In genomic region chr14:60741490-60741981, GRCm38 (mm10) we compare ENCODE assay signal across 8 mouse cellular contexts. TPM values are rescaled to one million over a fixed set of nuclear protein-coding genes. Genes with fewer than 3 reads are reported as not detected.
DNase-seq lines count a peak whose midpoint lies in the region; ATAC-seq and TF ChIP-seq lines count a peak whose summit lies in the region.

No protein-coding gene starts in this region.

- no peak overlapping the region; the same call in 1 of the 2 replicates for H3K9ac ChIP-seq in lung, embryonic 14.5 days
- no peak overlapping the region for H3K9ac ChIP-seq in stomach, embryonic 14.5 days (replicated peaks; ENCODE audit: low read depth, low read length)

- no peaks in the 10 kb centered on the region for H3K27me3 ChIP-seq in lung, embryonic 14.5 days (ENCODE audit: insufficient read depth, low read length)
- H3K27me3 ChIP-seq in stomach, embryonic 14.5 days (ENCODE audit: control insufficient read depth, insufficient read depth, low read length), result no peaks in the 10 kb centered on the region

- peak; percentile 35; the same call in 1 of the 2 replicates for ATAC-seq in lung, embryonic 14.5 days (ENCODE audit: insufficient read depth)
- ATAC-seq in stomach, embryonic 14.5 days (ENCODE audit: insufficient number of reproducible peaks, insufficient read depth, low FRiP score, low read depth), result peak; percentile 24; the same call in 1 of the 2 replicates

- TF ChIP-seq CTCF in lung, embryonic 14.5 days (IDR thresholded peaks at IDR 0.05; ENCODE audit: low read depth), result no peak

- 43% methylated on average over 6 of the region's 6 CpGs for WGBS in lung, embryonic 14.5 days
- WGBS in stomach, embryonic 14.5 days, result 47% methylated on average over 6 of the region's 6 CpGs

- H3K4me2 ChIP-seq in lung, embryonic 14.5 days, result no peak overlapping the region
- H3K4me2 ChIP-seq in stomach, embryonic 14.5 days (replicated peaks; ENCODE audit: low read depth, low read length), result no peak overlapping the region

- peaks cover 20% of the 10 kb centered on the region; the same call in 1 of the 2 replicates for H3K4me1 ChIP-seq in lung, embryonic 14.5 days (ENCODE audit: insufficient read depth)
- peaks cover 32% of the 10 kb centered on the region for H3K4me1 ChIP-seq in brown adipose tissue, adult 24 weeks (ENCODE audit: control insufficient read depth, insufficient read depth, insufficient read length, low read length)
- H3K4me1 ChIP-seq in stomach, embryonic 14.5 days (ENCODE audit: control insufficient read depth, insufficient read depth, low read length), result peaks cover 36% of the 10 kb centered on the region

- H3K9me3 ChIP-seq in lung, embryonic 14.5 days (ENCODE audit: low read depth, low read length), result no peaks in the 10 kb centered on the region
- no peaks in the 10 kb centered on the region for H3K9me3 ChIP-seq in stomach, embryonic 14.5 days (ENCODE audit: control insufficient read depth, low read depth, low read length)

- H3K4me3 ChIP-seq in lung, embryonic 14.5 days (ENCODE audit: low read depth, low read length), result no peak overlapping the region
- no peak overlapping the region for H3K4me3 ChIP-seq in brown adipose tissue, adult 24 weeks (ENCODE audit: insufficient read depth, low read depth, low read length)
- H3K4me3 ChIP-seq in stomach, embryonic 14.5 days (ENCODE audit: low read depth, low read length), result no peak overlapping the region

- peak overlapping the region; percentile 80; the same call in 1 of the 2 replicates for H3K27ac ChIP-seq in lung, embryonic 14.5 days (ENCODE audit: low read depth)
- peak overlapping the region; percentile 74 for H3K27ac ChIP-seq in brown adipose tissue, adult 24 weeks (replicated peaks; ENCODE audit: low read depth, low read length)
- H3K27ac ChIP-seq in stomach, embryonic 14.5 days (ENCODE audit: low read length), result peak overlapping the region; percentile 39; the same call in 1 of the 2 replicates

- H3K36me3 ChIP-seq in lung, embryonic 14.5 days (ENCODE audit: insufficient read depth), result 0 out of 2 replicates have a peak, but pooled peaks cover 4% of the 10 kb centered on the region
- H3K36me3 ChIP-seq in stomach, embryonic 14.5 days (ENCODE audit: control insufficient read depth, insufficient read depth, low read length), result no peaks in the 10 kb centered on the region

- peak; percentile 52 for DNase-seq in lung, embryonic 14.5 days
- no peak for DNase-seq in lung, postnatal 25 days (ENCODE audit: low spot score)
- DNase-seq in heart, adult 18-20 months, result peak; percentile 65 to 73
- peak; percentile 68 for DNase-seq in kidney, postnatal 10 days
- DNase-seq in urinary bladder, postnatal 25 days (ENCODE audit: low spot score), result no peak
- no peak for DNase-seq in spleen, adult 12 weeks (ENCODE audit: low spot score)

RNA-seq across cellular contexts. Expression of gene C1qtnf9, which starts 26.4 kb away (rescaled TPM):
- 0.12 TPM in 1 of 2 replicates, not detected in the other for polyA plus RNA-seq in lung, embryonic 14.5 days (2014; fragmentation: Nextera tagmentation; extraction: Ambion mirVana)
- 16.8 and 30.9 TPM in 2 replicates for polyA plus RNA-seq in brown adipose tissue, adult 24 weeks (2012; ENCODE audit: insufficient read depth, insufficient read length, missing spikeins)
- total RNA-seq in heart, adult 18-20 months (2021), result 10 to 100 TPM; 42.7 to 47.8 TPM
- 0.33 and 0.73 TPM in 2 replicates for polyA plus RNA-seq in stomach, embryonic 14.5 days (2014; fragmentation: Nextera tagmentation; extraction: Ambion mirVana)

RNA-seq across cellular contexts. Expression of gene Mipep, which starts 42.8 kb away (rescaled TPM):
- 26.3 and 26.5 TPM in 2 replicates for polyA plus RNA-seq in lung, embryonic 14.5 days (2014; fragmentation: Nextera tagmentation; extraction: Ambion mirVana)
- 52.5 and 57.8 TPM in 2 replicates for polyA plus RNA-seq in brown adipose tissue, adult 24 weeks (2012; ENCODE audit: insufficient read depth, insufficient read length, missing spikeins)
- total RNA-seq in heart, adult 18-20 months (2021), result 10 to 100 TPM; 70.0 to 75.1 TPM
- 22.3 and 24.0 TPM in 2 replicates for polyA plus RNA-seq in stomach, embryonic 14.5 days (2014; fragmentation: Nextera tagmentation; extraction: Ambion mirVana)

Comparison
In these comparisons a context has a peak if more than half of its experiments do, and no peak if none do; other contexts are left out.
1. DNase-seq: peak in lung, embryonic 14.5 days (single experiment), heart, adult 18-20 months (2 of 2) and kidney, postnatal 10 days (single experiment); none in lung, postnatal 25 days (single experiment), urinary bladder, postnatal 25 days (single experiment) and spleen, adult 12 weeks (single experiment).
2. RNA of gene C1qtnf9, which starts 26.4 kb away (polyA plus RNA-seq): 16.8 to 30.9 TPM in brown adipose tissue, adult 24 weeks; 0.33 to 0.73 TPM in stomach, embryonic 14.5 days and 0.12 TPM in lung, embryonic 14.5 days; every median in the first group is over 10 times any median in the second.
3. Peak in every context shown above with its lines, with median percentiles within 50 percentile points of each other: H3K27ac ChIP-seq.